Mouse (Mus musculus) adrenal gland, adult 2 months (tissue): ENCODE data around the gene Spic. TPM values are rescaled to one million over a fixed set of nuclear protein-coding genes. Genes with fewer than 3 reads are reported as not detected.
"Not testable (repeated sequence)": the region's sequence is repeated elsewhere in the genome, so short reads cannot be mapped to it uniquely, and the experiment has no call there.

ENCODE experiments used
- DNase-seq: peaks from one replicate; pipeline ENCODE4 v3.0.0; 2021
- long read RNA-seq: library from polyadenylated mRNA; stranded (forward); transcript quantifications from one replicate; pipeline ENCODE4 v2.0.0, GENCODE M21; 2021
- polyA plus RNA-seq: library from polyadenylated mRNA; depleted of rRNA; stranded (reverse); fragments of >200 nt; gene quantifications from 2 replicates; pipeline ENCODE4 v1.2.3, GENCODE M21; 2012; rRNA removed
- total RNA-seq, 2 experiments: library from RNA; stranded (reverse); gene quantifications; 2 replicates each; pipeline ENCODE4 v1.2.3; 2021

The Spic gene
- total RNA-seq (under 1 TPM; 0.28 to 0.78 TPM), polyA plus RNA-seq (0.09 and 0.21 TPM in 2 replicates)
- long read RNA-seq: 0 reads

GRCm38 (mm10) chr10:88684925-88685324, at the start of gene Spic:
Spic (minus strand) TSS chr10:88685015.
- no peak for DNase-seq

GRCm38 (mm10) chr10:88732309-88732622, 47.5 kb upstream of the Spic start:
- no peak for DNase-seq

- no peak for DNase-seq
Observed at GRCm38 (mm10) chr10:88731496-88732308, 46.9 kb upstream of the Spic start.

GRCm38 (mm10) chr10:88730571-88731495, 46.0 kb upstream of the Spic start, which contains the start of gene Arl1:
Arl1 (plus strand) TSS chr10:88730858.
- DNase-seq: peak; percentile 95

GRCm38 (mm10) chr10:88728166-88728565, 43.4 kb upstream of the Spic start:
- peak; percentile 27 for DNase-seq

- peak; percentile 12 for DNase-seq
Observed at GRCm38 (mm10) chr10:88727128-88727527, 42.3 kb upstream of the Spic start.

- peak; percentile 45 for DNase-seq
Observed at GRCm38 (mm10) chr10:88725343-88725742, 40.5 kb upstream of the Spic start.

- no peak for DNase-seq
Observed at GRCm38 (mm10) chr10:88719618-88720017, 34.8 kb upstream of the Spic start.

GRCm38 (mm10) chr10:88717756-88718025, 32.9 kb upstream of the Spic start:
- DNase-seq: no peak

GRCm38 (mm10) chr10:88716986-88717755, 32.4 kb upstream of the Spic start:
- no peak for DNase-seq

GRCm38 (mm10) chr10:88715621-88716020, 30.8 kb upstream of the Spic start:
- DNase-seq: no peak

- DNase-seq: no peak
Observed at GRCm38 (mm10) chr10:88714744-88715143, 29.9 kb upstream of the Spic start.

GRCm38 (mm10) chr10:88712359-88712758, 27.5 kb upstream of the Spic start:
- DNase-seq: no peak

GRCm38 (mm10) chr10:88708671-88709523, 24.1 kb upstream of the Spic start:
- DNase-seq: peak; percentile 11

- no peak for DNase-seq
Observed at GRCm38 (mm10) chr10:88700938-88701337, 16.1 kb upstream of the Spic start.

GRCm38 (mm10) chr10:88682904-88683563, 1.8 kb downstream of the Spic start:
- peak; percentile 7 for DNase-seq

- no peak for DNase-seq
Observed at GRCm38 (mm10) chr10:88672825-88673224, 12.0 kb downstream of the Spic start.

GRCm38 (mm10) chr10:88672123-88672522, 12.7 kb downstream of the Spic start:
- DNase-seq: no peak

- DNase-seq: peak; percentile 33
Observed at GRCm38 (mm10) chr10:88669719-88670118, 15.1 kb downstream of the Spic start.

- DNase-seq: not testable (repeated sequence)
Observed at GRCm38 (mm10) chr10:88663856-88664255, 21.0 kb downstream of the Spic start.

- DNase-seq: no peak
Observed at GRCm38 (mm10) chr10:88658918-88659317, 25.9 kb downstream of the Spic start.
